Mouse (Mus musculus) CH12.LX (cell line): ENCODE data around the gene Klf7. TPM values are rescaled to one million over a fixed set of nuclear protein-coding genes. Genes with fewer than 3 reads are reported as not detected.
A peak's percentile ranks its signal among the peaks of the same experiment; 100 is the strongest.

Experiments
- DNase-seq: peaks from one replicate; pipeline ENCODE4 v3.0.0-alpha.2; 2013; ENCODE audit errors: extremely low read depth
- H3K27ac ChIP-seq: 2 replicates; pipeline ENCODE4 v1.5.1; 2012; ENCODE audit warnings: low read depth, mild to moderate bottlenecking, control low read depth, moderate library complexity; ENCODE audit not compliant: insufficient read depth
- H3K27me3 ChIP-seq: replicated peaks from 2 replicates; pipeline ENCODE3; 2012; ENCODE audit warnings: inconsistent platforms
- H3K36me3 ChIP-seq, 2 experiments: replicated peaks in 1 of 2; 2 replicates each; pipeline versions ENCODE3 to v1.6.1; 2012; ENCODE audit warnings: inconsistent platforms in 1 of 2, low read length in 1 of 2, mild to moderate bottlenecking in 1 of 2, mixed read lengths in 1 of 2, moderate library complexity in 1 of 2; ENCODE audit not compliant: control insufficient read depth in 1 of 2, insufficient read depth in 1 of 2
- H3K4me1 ChIP-seq, 2 experiments: 2 replicates each; pipeline ENCODE4 v1.6.1; 2012; ENCODE audit warnings: inconsistent platforms in 1 of 2, moderate library complexity in 1 of 2; ENCODE audit not compliant: insufficient read depth in 2 of 2, control insufficient read depth in 1 of 2
- H3K4me2 ChIP-seq: 2 replicates; pipeline ENCODE4 v1.6.1; 2012; ENCODE audit warnings: low read depth, mild to moderate bottlenecking, control low read depth; ENCODE audit not compliant: poor library complexity, insufficient read depth, severe bottlenecking
- H3K4me3 ChIP-seq, 3 experiments: fragments of 150-350 bp in 1 of 3; sonication (generic) in 1 of 3; replicated peaks in 1 of 3; 2 replicates each; pipeline versions ENCODE3 to v1.5.1; 2011 to 2012; ENCODE audit warnings: low read depth in 2 of 3, low read length in 2 of 3, mild to moderate bottlenecking in 2 of 3, moderate library complexity in 2 of 3, control low read depth in 1 of 3, improper control_type of control experiment in 1 of 3, inconsistent platforms in 1 of 3, mixed read lengths in 1 of 3; ENCODE audit not compliant: poor library complexity in 1 of 3
- H3K79me2 ChIP-seq: replicated peaks from 2 replicates; pipeline ENCODE4 v1.6.1; 2012; ENCODE audit warnings: mild to moderate bottlenecking, moderate library complexity; ENCODE audit not compliant: control insufficient read depth, poor library complexity, insufficient read depth, severe bottlenecking; ENCODE audit errors: extremely low read depth
- H3K9ac ChIP-seq: 2 replicates; pipeline ENCODE4 v1.6.1; 2012; ENCODE audit warnings: low read depth, mild to moderate bottlenecking, control low read depth, moderate library complexity; ENCODE audit not compliant: insufficient read depth
- H3K9me3 ChIP-seq: replicated peaks from 2 replicates; pipeline ENCODE3; 2012; ENCODE audit warnings: low read length, inconsistent platforms, mixed read lengths
- BHLHE40 ChIP-seq: IDR thresholded peaks from 2 replicates; pipeline ENCODE4 v1.6.1; 2011; ENCODE audit warnings: mild to moderate bottlenecking, low read depth, low read length, improper control_type of control experiment
- CHD1 ChIP-seq: IDR thresholded peaks from 2 replicates; pipeline ENCODE4 v1.6.1; 2012; ENCODE audit warnings: low read depth, low read length, improper control_type of control experiment, inconsistent platforms
- CHD2 ChIP-seq: IDR thresholded peaks from 2 replicates; pipeline ENCODE4 v1.6.1; 2011; ENCODE audit warnings: low read length, improper control_type of control experiment
- CTCF ChIP-seq, 2 experiments: IDR thresholded peaks in 1 of 2; conservative IDR thresholded peaks in 1 of 2; 2 replicates each; pipeline ENCODE4 v1.5.1; 2011 to 2012; ENCODE audit warnings: low read depth in 2 of 2, low read length in 2 of 2, improper control_type of control experiment in 1 of 2, inconsistent platforms in 1 of 2, mild to moderate bottlenecking in 1 of 2, moderate library complexity in 1 of 2
- E2F4 ChIP-seq: IDR thresholded peaks from 2 replicates; pipeline ENCODE4 v1.6.1; 2011; ENCODE audit warnings: low read depth, low read length, improper control_type of control experiment; ENCODE audit not compliant: insufficient replicate concordance
- ELF1 ChIP-seq: IDR thresholded peaks from 2 replicates; pipeline ENCODE4 v1.6.1; 2014; ENCODE audit warnings: low read depth, mild to moderate bottlenecking, inconsistent platforms, low read length, improper control_type of control experiment
- EP300 ChIP-seq: IDR thresholded peaks from 2 replicates; pipeline ENCODE4 v1.6.1; 2011; ENCODE audit warnings: low read length, improper control_type of control experiment
- ETS1 ChIP-seq: conservative IDR thresholded peaks from 2 replicates; pipeline ENCODE4 v1.6.1; 2012; ENCODE audit warnings: low read depth, mild to moderate bottlenecking, inconsistent platforms, low read length, improper control_type of control experiment, moderate library complexity
- GABPA ChIP-seq: IDR thresholded peaks from 2 replicates; pipeline ENCODE4 v1.6.1; 2012; ENCODE audit warnings: low read depth, low read length, improper control_type of control experiment, inconsistent platforms; ENCODE audit not compliant: insufficient replicate concordance
- HCFC1 ChIP-seq: IDR thresholded peaks from 2 replicates; pipeline ENCODE4 v1.6.1; 2012; ENCODE audit warnings: low read depth, mild to moderate bottlenecking, inconsistent platforms, low read length, improper control_type of control experiment
- IRF4 ChIP-seq: IDR thresholded peaks from 2 replicates; pipeline ENCODE4 v1.6.1; 2014; ENCODE audit warnings: low read depth, mild to moderate bottlenecking, inconsistent platforms, low read length, improper control_type of control experiment
- JUN ChIP-seq: IDR thresholded peaks from 2 replicates; pipeline ENCODE4 v1.6.1; 2011; ENCODE audit warnings: low read depth, mild to moderate bottlenecking, low read length, improper control_type of control experiment, moderate library complexity; ENCODE audit not compliant: insufficient read depth
- JUND ChIP-seq: conservative IDR thresholded peaks from 2 replicates; pipeline ENCODE4 v1.6.1; 2011; ENCODE audit warnings: low read depth, low read length, improper control_type of control experiment
- KAT2A ChIP-seq: IDR thresholded peaks from 2 replicates; pipeline ENCODE4 v1.6.1; 2012; ENCODE audit warnings: low read length, improper control_type of control experiment, inconsistent platforms; ENCODE audit not compliant: insufficient replicate concordance
- MAFK ChIP-seq: IDR thresholded peaks from 2 replicates; pipeline ENCODE4 v1.6.1; 2011; ENCODE audit warnings: low read length, improper control_type of control experiment; ENCODE audit not compliant: insufficient replicate concordance
- MAX ChIP-seq: IDR thresholded peaks from 2 replicates; pipeline ENCODE4 v1.6.1; 2011; ENCODE audit warnings: low read length, improper control_type of control experiment
- MAZ ChIP-seq: IDR thresholded peaks from 2 replicates; pipeline ENCODE4 v1.6.1; 2012; ENCODE audit warnings: low read depth, mild to moderate bottlenecking, inconsistent platforms, low read length, improper control_type of control experiment, moderate library complexity
- MEF2A ChIP-seq: IDR thresholded peaks from 2 replicates; pipeline ENCODE4 v1.6.1; 2014; ENCODE audit warnings: low read depth, mild to moderate bottlenecking, inconsistent platforms, low read length, improper control_type of control experiment, borderline replicate concordance
- MXI1 ChIP-seq: IDR thresholded peaks from 2 replicates; pipeline ENCODE4 v1.6.1; 2011; ENCODE audit warnings: mild to moderate bottlenecking, low read depth, low read length, improper control_type of control experiment
- MYC ChIP-seq: IDR thresholded peaks from 2 replicates; pipeline ENCODE4 v1.6.1; 2011; ENCODE audit warnings: low read depth, mild to moderate bottlenecking, improper control_type of control experiment, low read length
- NELFE ChIP-seq: IDR thresholded peaks from 2 replicates; pipeline ENCODE4 v1.6.1; 2011; ENCODE audit warnings: low read depth, low read length, improper control_type of control experiment
- NRF1 ChIP-seq: IDR thresholded peaks from 2 replicates; pipeline ENCODE4 v1.6.1; 2014; ENCODE audit warnings: low read depth, mild to moderate bottlenecking, inconsistent platforms, low read length, improper control_type of control experiment, moderate library complexity
- PAX5 ChIP-seq: IDR thresholded peaks from 2 replicates; pipeline ENCODE4 v1.6.1; 2012; ENCODE audit warnings: low read length, inconsistent platforms, mixed read lengths
- POLR2A ChIP-seq: IDR thresholded peaks from 2 replicates; pipeline ENCODE4 v1.6.1; 2011; ENCODE audit warnings: low read depth, mild to moderate bottlenecking, improper control_type of control experiment, low read length
- POLR2AphosphoS2 ChIP-seq: IDR thresholded peaks from 2 replicates; pipeline ENCODE4 v1.6.1; 2011; ENCODE audit warnings: low read depth, low read length, improper control_type of control experiment
- RAD21 ChIP-seq: IDR thresholded peaks from 2 replicates; pipeline ENCODE4 v1.6.1; 2011; ENCODE audit warnings: low read depth, mild to moderate bottlenecking, low read length, improper control_type of control experiment, moderate library complexity
- RCOR1 ChIP-seq: conservative IDR thresholded peaks from 2 replicates; pipeline ENCODE4 v1.6.1; 2012; ENCODE audit warnings: low read depth, mild to moderate bottlenecking, inconsistent platforms, low read length, improper control_type of control experiment
- SIN3A ChIP-seq: IDR thresholded peaks from 2 replicates; pipeline ENCODE4 v1.6.1; 2012; ENCODE audit warnings: low read length, improper control_type of control experiment, inconsistent platforms
- SMC3 ChIP-seq: IDR thresholded peaks from 2 replicates; pipeline ENCODE4 v1.6.1; 2011; ENCODE audit warnings: low read depth, low read length, improper control_type of control experiment
- TBP ChIP-seq: conservative IDR thresholded peaks from 2 replicates; pipeline ENCODE4 v1.6.1; 2011; ENCODE audit warnings: low read depth, low read length, improper control_type of control experiment
- TCF12 ChIP-seq: IDR thresholded peaks from 2 replicates; pipeline ENCODE4 v1.6.1; 2014; ENCODE audit warnings: low read depth, mild to moderate bottlenecking, inconsistent platforms, low read length, improper control_type of control experiment
- UBTF ChIP-seq: IDR thresholded peaks from 2 replicates; pipeline ENCODE4 v1.6.1; 2012; ENCODE audit warnings: low read depth, mild to moderate bottlenecking, inconsistent platforms, low read length, improper control_type of control experiment, moderate library complexity
- USF1 ChIP-seq: IDR thresholded peaks from 2 replicates; pipeline ENCODE4 v1.6.1; 2014; ENCODE audit warnings: low read depth, mild to moderate bottlenecking, inconsistent platforms, low read length, improper control_type of control experiment
- USF2 ChIP-seq: conservative IDR thresholded peaks from 2 replicates; pipeline ENCODE4 v1.6.1; 2011; ENCODE audit warnings: low read depth, low read length, improper control_type of control experiment
- ZC3H11A ChIP-seq: IDR thresholded peaks from 2 replicates; pipeline ENCODE4 v1.6.1; 2012; ENCODE audit warnings: low read depth, mild to moderate bottlenecking, inconsistent platforms, low read length, improper control_type of control experiment
- ZKSCAN1 ChIP-seq: IDR thresholded peaks from 2 replicates; pipeline ENCODE4 v1.6.1; 2012; ENCODE audit warnings: low read depth, inconsistent platforms, low read length, improper control_type of control experiment, borderline replicate concordance
- ZMIZ1 ChIP-seq: IDR thresholded peaks from 2 replicates; pipeline ENCODE4 v1.6.1; 2012; ENCODE audit warnings: low read depth, mild to moderate bottlenecking, inconsistent platforms, low read length, improper control_type of control experiment
- ZNF384 ChIP-seq: IDR thresholded peaks from 2 replicates; pipeline ENCODE4 v1.6.1; 2012; ENCODE audit warnings: low read depth, low read length, improper control_type of control experiment, inconsistent platforms
- dilution Hi-C: fragments of 300-500 bp; cut with MboI; formaldehyde crosslinking; loops from 2 replicates; pipeline ENCODE4 v1.14.3; 2020; ENCODE audit warnings: low sequenced_read_pairs; ENCODE audit not compliant: extremely low pct_unique_long_range_greater_than_20kb, extremely low pct_ligation_motif_present
- in situ Hi-C: fragments of 300-500 bp; cut with MboI; formaldehyde crosslinking; loops from 3 replicates; pipeline ENCODE4 v1.14.3; 2019; ENCODE audit warnings: low sequenced_read_pairs, low pct_ligation_motif_present, low pct_unique_long_range_greater_than_20kb, mixed read lengths
- polyA plus RNA-seq: library from polyadenylated mRNA; unstranded; fragments of >175 nt; gene quantifications from 2 replicates; pipeline ENCODE4 v1.2.1, GENCODE M21; 2012; ENCODE audit warnings: low read depth; ENCODE audit not compliant: insufficient read length
- total RNA-seq, 2 experiments: library from RNA; depleted of rRNA; stranded (reverse); fragments of 300-350 nt in 1 of 2; fragments of >200 nt in 1 of 2; gene quantifications; 2 replicates each; pipeline ENCODE4 v1.2.3; 2012 to 2014

Klf7 gene
- total and polyA plus RNA-seq, 3 experiments, result 4.3 to 6.5 (median 6.2) TPM

DNA sequence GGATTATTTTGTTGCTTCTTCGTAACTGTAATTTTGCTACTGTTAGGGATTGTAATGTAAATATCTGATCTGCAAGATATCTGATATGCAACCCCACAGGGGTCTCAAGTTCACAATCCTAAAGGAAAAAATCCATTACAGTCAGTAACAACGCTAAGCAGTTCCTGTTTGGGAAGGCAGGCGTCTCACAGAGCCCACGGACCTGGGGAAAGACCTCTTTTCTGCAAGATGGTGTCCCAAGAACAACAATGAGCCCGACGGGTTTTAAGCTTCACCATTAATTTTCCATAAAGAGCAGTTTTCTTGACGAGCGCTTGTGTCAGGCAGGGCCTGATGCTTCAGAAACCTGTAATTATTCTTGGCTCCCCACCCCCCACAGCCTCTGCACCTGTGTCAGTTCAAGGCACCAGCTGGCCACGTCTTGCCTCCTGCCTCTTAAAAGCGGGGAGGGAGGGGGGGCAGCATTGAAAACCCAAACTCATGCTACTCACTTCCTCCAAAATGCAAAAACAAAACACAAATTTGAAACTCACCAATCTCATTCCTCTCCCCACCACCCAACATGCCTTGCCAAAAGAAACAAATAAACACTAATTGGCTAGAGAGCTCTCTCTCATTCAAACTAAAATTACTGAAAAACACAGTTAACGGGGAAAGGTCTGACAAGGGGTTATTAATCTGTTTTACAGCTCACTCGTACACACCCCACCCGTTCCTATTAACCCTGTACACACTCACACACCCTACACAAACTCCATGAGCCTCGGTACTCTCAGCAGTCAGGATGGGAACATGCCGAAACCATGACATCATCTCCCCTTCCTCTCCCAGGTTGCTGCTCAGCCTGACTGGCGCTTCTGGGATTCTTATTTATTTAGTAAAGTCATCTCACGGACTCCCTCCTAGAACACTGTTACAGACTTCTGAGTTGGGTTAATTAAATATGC is 34.2 kb downstream of the Klf7 start:
- peak overlapping the region; percentile 54 for H3K27ac ChIP-seq
- peak overlapping the region; percentile 70 for H3K9ac ChIP-seq
- H3K79me2 ChIP-seq, result peaks cover 4% of the 10 kb centered on the region; the same call in 1 of the 2 replicates
- H3K9me3 ChIP-seq, result no peaks in the 10 kb centered on the region
- DNase-seq, result peak; percentile 77
- H3K36me3 ChIP-seq, result peaks cover 0 to 8% of the 10 kb centered on the region in 2 experiments
- dilution Hi-C loops, result no loop called here
- H3K4me1 ChIP-seq, result peaks cover 19 to 55% of the 10 kb centered on the region in 2 experiments
- no peaks in the 10 kb centered on the region for H3K27me3 ChIP-seq
- TF ChIP-seq USF2 (no peak), TCF12 (peak; percentile 97), POLR2AphosphoS2 (no peak), CHD2 (peak; percentile 67), RCOR1 (no peak), ETS1 (peak; percentile 63), CTCF (conservative IDR thresholded peaks at IDR 0.05 in 1 of 2, IDR thresholded peaks at IDR 0.05 in 1 of 2; ENCODE audit: low read depth in 2 of 2, low read length in 2 of 2) (no peak), UBTF (no peak), MAX (no peak), JUND (peak; percentile 27; the same call in 1 of the 2 replicates), GABPA (no peak), NRF1 (0 out of 2 replicates have a peak, but pooled peaks have one; percentile 6), SIN3A (0 out of 2 replicates have a peak, but pooled peaks have one; percentile 47), E2F4 (no peak), ZMIZ1 (no peak), MXI1 (peak; percentile 48; the same call in 1 of the 2 replicates), JUN (no peak), MYC (no peak), MAZ (0 out of 2 replicates have a peak, but pooled peaks have one; percentile 54), RAD21 (no peak), BHLHE40 (peak; percentile 32; the same call in 1 of the 2 replicates), PAX5 (no peak), ZNF384 (no peak), MAFK (no peak), IRF4 (peak; percentile 64; the same call in 1 of the 2 replicates), NELFE (no peak), MEF2A (peak; percentile 68; the same call in 1 of the 2 replicates), USF1 (no peak), HCFC1 (no peak), EP300 (peak; percentile 51), ELF1 (no peak), TBP (no peak), POLR2A (no peak), KAT2A (no peak), CHD1 (no peak), SMC3 (no peak; the same call in 1 of the 2 replicates), ZC3H11A (no peak), ZKSCAN1 (no peak)
- TF ChIP-seq, all 38 proteins: peak for 12
- Histone ChIP-seq H3K4me2 (peak overlapping the region; percentile 58), H3K4me3 (peak overlapping the region in 2 of 3 experiments; percentile 1 to 27)
- in situ Hi-C loops, result no loop called here
